28 mouse cellular contexts compared by ENCODE assay signal in the genomic region with DNA sequence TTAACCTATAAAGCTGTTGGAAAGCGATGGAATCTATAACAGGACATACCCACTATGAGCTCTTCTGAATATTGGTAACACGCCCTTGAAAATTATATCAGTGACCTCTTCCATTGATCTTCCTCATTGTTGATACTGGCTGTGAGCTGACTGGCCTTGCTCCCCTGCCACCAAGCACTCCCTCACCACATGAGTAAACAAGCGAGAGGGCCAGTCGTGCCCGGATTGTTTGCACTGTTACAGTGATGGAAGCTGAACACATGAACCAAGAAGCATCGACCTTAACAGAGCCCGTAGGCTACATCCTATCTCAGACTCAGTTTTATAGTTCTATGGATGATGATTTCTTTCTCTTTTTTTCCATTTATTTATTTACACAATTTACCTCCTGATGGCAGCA.
"Had no signal": no experiment of that assay in that cellular context is flagged by ENCODE, and none has a peak within 500 bp of the region (broad histone marks: within the 10 kb centered on the region; RNA-seq: fewer than 3 reads in every experiment).

No protein-coding gene starts in this region.

- H3K9ac ChIP-seq: limb, embryonic 12.5 days; limb, embryonic 13.5 days; limb, embryonic 15.5 days; liver, embryonic 12.5 days; liver, embryonic 13.5 days; liver, embryonic 14.5 days; liver, embryonic 15.5 days; lung, embryonic 14.5 days; lung, embryonic 15.5 days; midbrain, embryonic 12.5 days; midbrain, embryonic 13.5 days; neural tube, embryonic 12.5 days; neural tube, embryonic 13.5 days had no signal

- H3K27ac ChIP-seq: left cerebral cortex, adult 2 months; limb, embryonic 10.5 days; limb, embryonic 12.5 days; limb, embryonic 13.5 days; limb, embryonic 15.5 days; liver, embryonic 12.5 days; liver, embryonic 13.5 days; liver, embryonic 14.5 days; liver, embryonic 15.5 days; lung, embryonic 15.5 days; macrophage; midbrain, embryonic 10.5 days; midbrain, embryonic 12.5 days; midbrain, embryonic 13.5 days; neural tube, embryonic 12.5 days; neural tube, embryonic 13.5 days had no signal

- H3K4me2 ChIP-seq: limb, embryonic 12.5 days; limb, embryonic 13.5 days; limb, embryonic 15.5 days; liver, embryonic 12.5 days; liver, embryonic 13.5 days; liver, embryonic 15.5 days; lung, embryonic 14.5 days; lung, embryonic 15.5 days; midbrain, embryonic 12.5 days; midbrain, embryonic 13.5 days; neural tube, embryonic 12.5 days; neural tube, embryonic 13.5 days had no signal

- H3K27me3 ChIP-seq: limb, embryonic 12.5 days; limb, embryonic 13.5 days; limb, embryonic 15.5 days; liver, embryonic 12.5 days; liver, embryonic 13.5 days; liver, embryonic 15.5 days; lung, embryonic 15.5 days; megakaryocyte, embryonic 14.5 days; midbrain, embryonic 12.5 days; midbrain, embryonic 13.5 days; neural tube, embryonic 12.5 days; neural tube, embryonic 13.5 days had no signal

- DNase-seq: liver, embryonic 13.5 days; lung, adult 18-20 months; lung, adult 2 months; lung, embryonic 14.5 days; lung, postnatal 10 days; lung, postnatal 14 days; lung, postnatal 36 days; lung, postnatal 4 days; midbrain, embryonic 14.5 days had no signal

- H3K4me1 ChIP-seq: limb, embryonic 10.5 days; limb, embryonic 12.5 days; limb, embryonic 13.5 days; limb, embryonic 15.5 days; liver, embryonic 12.5 days; liver, embryonic 13.5 days; liver, embryonic 15.5 days; lung, embryonic 15.5 days; megakaryocyte, embryonic 14.5 days; midbrain, embryonic 10.5 days; midbrain, embryonic 12.5 days; midbrain, embryonic 13.5 days; neural tube, embryonic 12.5 days; neural tube, embryonic 13.5 days had no signal

- H3K4me3 ChIP-seq: left cerebral cortex, adult 2 months; limb, embryonic 10.5 days; limb, embryonic 12.5 days; limb, embryonic 13.5 days; limb, embryonic 15.5 days; liver, embryonic 12.5 days; liver, embryonic 13.5 days; liver, embryonic 15.5 days; lung, embryonic 15.5 days; megakaryocyte, embryonic 14.5 days; midbrain, embryonic 10.5 days; midbrain, embryonic 12.5 days; midbrain, embryonic 13.5 days; myocyte; neural tube, embryonic 12.5 days; neural tube, embryonic 13.5 days had no signal

- ATAC-seq: liver, embryonic 12.5 days; lung, postnatal 0 days; midbrain, embryonic 13.5 days; midbrain, embryonic 16.5 days had no signal

- H3K9me3 ChIP-seq: limb, embryonic 10.5 days; limb, embryonic 12.5 days; limb, embryonic 13.5 days; limb, embryonic 15.5 days; liver, embryonic 12.5 days; liver, embryonic 13.5 days; liver, embryonic 15.5 days; lung, embryonic 15.5 days; midbrain, embryonic 10.5 days; midbrain, embryonic 12.5 days; midbrain, embryonic 13.5 days; neural tube, embryonic 12.5 days; neural tube, embryonic 13.5 days had no signal

- H3K36me3 ChIP-seq: limb, embryonic 10.5 days; limb, embryonic 12.5 days; limb, embryonic 13.5 days; limb, embryonic 15.5 days; liver, embryonic 12.5 days; liver, embryonic 13.5 days; liver, embryonic 15.5 days; lung, embryonic 15.5 days; midbrain, embryonic 10.5 days; midbrain, embryonic 12.5 days; midbrain, embryonic 13.5 days; neural tube, embryonic 12.5 days; neural tube, embryonic 13.5 days had no signal
